Mouse (Mus musculus) right cerebral cortex, postnatal 14 days (tissue): ENCODE measurements around the gene Rcn1.
A peak's percentile ranks its signal among the peaks of the same experiment; 100 is the strongest.

Experiments
- DNase-seq: peaks from one replicate; pipeline ENCODE4 v3.0.0; 2022

Rcn1 gene

GRCm38 (mm10) chr2:105399085-105399891 is at the start of gene Rcn1:
Gene Rcn1, minus strand, starts transcription at chr2:105399319.
- peak; percentile 51 for DNase-seq

- no peak for DNase-seq
Measured at GRCm38 (mm10) chr2:105444072-105444471, 45.0 kb upstream of the Rcn1 start.

- DNase-seq: no peak
Measured at GRCm38 (mm10) chr2:105439022-105439421, 39.9 kb upstream of the Rcn1 start.

GRCm38 (mm10) chr2:105438525-105438924 is 39.4 kb upstream of the Rcn1 start:
- DNase-seq: no peak

- DNase-seq: no peak
Measured at GRCm38 (mm10) chr2:105432927-105433326, 33.8 kb upstream of the Rcn1 start.

- no peak for DNase-seq
Measured at GRCm38 (mm10) chr2:105430373-105430772, 31.3 kb upstream of the Rcn1 start.

- DNase-seq: no peak
Measured at GRCm38 (mm10) chr2:105429899-105430298, 30.8 kb upstream of the Rcn1 start.

GRCm38 (mm10) chr2:105428467-105428866 is 29.3 kb upstream of the Rcn1 start:
- DNase-seq: no peak

- peak; percentile 72 for DNase-seq
Measured at GRCm38 (mm10) chr2:105428029-105428428, 28.9 kb upstream of the Rcn1 start.

GRCm38 (mm10) chr2:105427447-105427846 is 28.3 kb upstream of the Rcn1 start:
- no peak for DNase-seq

- no peak for DNase-seq
Measured at GRCm38 (mm10) chr2:105418629-105419227, 19.6 kb upstream of the Rcn1 start.

- DNase-seq: no peak
Measured at GRCm38 (mm10) chr2:105417663-105418062, 18.5 kb upstream of the Rcn1 start.

- DNase-seq: peak; percentile 51
Measured at GRCm38 (mm10) chr2:105416660-105417348, 17.7 kb upstream of the Rcn1 start.

- no peak for DNase-seq
Measured at GRCm38 (mm10) chr2:105416046-105416659, 17.0 kb upstream of the Rcn1 start.

GRCm38 (mm10) chr2:105414309-105414708 is 15.2 kb upstream of the Rcn1 start:
- DNase-seq: no peak

GRCm38 (mm10) chr2:105409253-105409652 is 10.1 kb upstream of the Rcn1 start:
- DNase-seq: no peak

- no peak for DNase-seq
Measured at GRCm38 (mm10) chr2:105408511-105408910, 9.4 kb upstream of the Rcn1 start.

- no peak for DNase-seq
Measured at GRCm38 (mm10) chr2:105402180-105402579, 3.1 kb upstream of the Rcn1 start.

- DNase-seq: no peak
Measured at GRCm38 (mm10) chr2:105400558-105400957, 1.4 kb upstream of the Rcn1 start.

GRCm38 (mm10) chr2:105398636-105399084 is 459 bp downstream of the Rcn1 start:
- peak; percentile 9 for DNase-seq

- no peak for DNase-seq
Measured at GRCm38 (mm10) chr2:105397446-105398211, 1.5 kb downstream of the Rcn1 start.

- no peak for DNase-seq
Measured at GRCm38 (mm10) chr2:105396066-105396465, 3.1 kb downstream of the Rcn1 start.
